Mouse (Mus musculus) liver, postnatal 0 days (tissue): ENCODE data around the gene Setx. TPM values are rescaled to one million over a fixed set of nuclear protein-coding genes. Genes with fewer than 3 reads are reported as not detected.

ENCODE experiments used
- ATAC-seq: fragments of 200-750 bp; cut with Nextera tagmentation; 2 replicates; pipeline ENCODE4 v1.8.0; 2017; ENCODE audit warnings: mild to moderate bottlenecking, moderate library complexity
- DNase-seq: peaks from one replicate; pipeline ENCODE4 v3.0.0-alpha.2; 2016
- H3K27ac ChIP-seq: fragments of 300-500 bp; sonication (generic); 2 replicates; pipeline ENCODE4 v1.5.1; 2014; ENCODE audit warnings: antibody characterized with exemption, moderate library complexity, mild to moderate bottlenecking, low read depth
- H3K27me3 ChIP-seq: fragments of 300-500 bp; sonication (generic); 2 replicates; pipeline ENCODE4 v1.6.1; 2014; ENCODE audit warnings: low read length, control low read depth, mixed read lengths; ENCODE audit not compliant: insufficient read depth
- H3K36me3 ChIP-seq: fragments of 300-500 bp; sonication (generic); replicated peaks from 2 replicates; pipeline ENCODE4 v1.6.1; 2014; ENCODE audit warnings: mild to moderate bottlenecking, control low read depth, low read length, moderate library complexity, mixed read lengths; ENCODE audit not compliant: insufficient read depth
- H3K4me1 ChIP-seq: fragments of 300-500 bp; sonication (generic); 2 replicates; pipeline ENCODE4 v1.6.1; 2014; ENCODE audit warnings: antibody characterized with exemption, mild to moderate bottlenecking, control low read depth; ENCODE audit not compliant: insufficient read depth
- H3K4me2 ChIP-seq: fragments of 300-500 bp; sonication (generic); 2 replicates; pipeline ENCODE4 v1.6.1; 2014; ENCODE audit warnings: low read depth, mild to moderate bottlenecking, low read length, moderate library complexity, mixed read lengths
- H3K4me3 ChIP-seq: fragments of 300-500 bp; sonication (generic); 2 replicates; pipeline ENCODE4 v1.5.1; 2014; ENCODE audit warnings: low read depth, low read length
- H3K9ac ChIP-seq: fragments of 300-500 bp; sonication (generic); replicated peaks from 2 replicates; pipeline ENCODE4 v1.6.1; 2014; ENCODE audit warnings: mild to moderate bottlenecking, moderate library complexity
- H3K9me3 ChIP-seq: fragments of 300-500 bp; sonication (generic); 2 replicates; pipeline ENCODE4 v1.6.1; 2016; ENCODE audit warnings: mild to moderate bottlenecking, control low read depth, low read length, mixed read lengths
- CTCF ChIP-seq: sonication (generic); IDR thresholded peaks from 2 replicates; pipeline ENCODE4 v1.5.1; 2016; ENCODE audit warnings: antibody characterized with exemption, low read depth
- EP300 ChIP-seq: IDR thresholded peaks from 2 replicates; pipeline ENCODE4 v1.6.1; 2016; ENCODE audit warnings: antibody characterized with exemption, low read depth, mild to moderate bottlenecking
- WGBS: fragments of 180-500 bp; shearing (Covaris S2); extraction: QIAGEN DNeasy Blood & Tissue Kit; methylation state at CpG from one replicate; pipeline ENCODE4 v1.1.7; 2014; ENCODE audit not compliant: insufficient replicate concordance; 5-methylcytosine and 5-hydroxymethylcytosine counted together
- polyA plus RNA-seq: library from polyadenylated mRNA; unstranded; fragments of >200 nt; fragmentation: Nextera tagmentation; extraction: Ambion mirVana; gene quantifications from 2 replicates; pipeline ENCODE4 v1.2.1, GENCODE M21; 2015

Setx gene
- polyA plus RNA-seq: 2.6 and 3.3 TPM in 2 replicates

DNA sequence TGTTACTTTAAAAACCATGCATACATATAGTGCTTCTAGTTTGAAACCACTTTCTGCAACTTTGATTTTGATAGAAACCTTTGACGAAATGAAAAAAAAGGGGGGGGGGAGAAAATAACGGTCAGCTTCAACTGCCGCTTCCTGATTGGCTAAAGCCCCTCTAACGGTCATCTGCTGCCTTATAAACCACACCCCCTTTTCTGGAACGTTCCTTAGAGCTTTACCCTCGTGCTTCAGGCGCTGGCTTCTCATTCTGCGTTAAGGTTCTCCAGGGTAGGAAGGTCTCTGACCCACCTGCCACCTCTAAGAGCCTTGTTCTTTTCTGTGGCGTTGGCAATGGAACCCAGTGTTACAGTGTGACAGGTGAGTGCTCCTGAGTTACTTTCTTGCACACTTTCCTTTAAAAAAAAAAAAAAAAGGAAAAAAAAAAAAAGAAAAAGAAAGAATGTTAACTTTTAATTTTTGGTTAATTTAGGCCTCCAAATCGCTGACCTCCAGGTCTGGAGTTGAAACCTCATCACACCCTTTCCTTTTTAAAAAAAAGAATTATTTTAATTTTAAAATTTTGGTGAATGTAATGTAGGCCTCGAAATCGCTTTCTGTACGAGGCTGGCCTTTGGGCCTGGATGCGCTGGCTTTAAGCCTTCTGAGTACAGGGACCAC, at the start of gene Setx:
Setx (plus strand) TSS at position 275 of the 663 bp plus-strand sequence.
- H3K27ac ChIP-seq: peak within 1 kb of the TSS; percentile 98
- H3K4me1 ChIP-seq: peaks cover 16% of the 10 kb centered on the region
- ATAC-seq (no peak), DNase-seq (no peak)
- H3K4me3 ChIP-seq: peak within 1 kb of the TSS; percentile 92
- TF ChIP-seq CTCF (no peak), EP300 (no peak)
- peak within 1 kb of the TSS; percentile 93 for H3K4me2 ChIP-seq
- H3K36me3 ChIP-seq: 0 out of 2 replicates have a peak, but pooled peaks cover 3% of the 10 kb centered on the region
- H3K27me3 ChIP-seq: no peaks in the 10 kb centered on the region
- H3K9me3 ChIP-seq: no peaks in the 10 kb centered on the region
- WGBS: 64% methylated on average over 14 of the region's 14 CpGs
- H3K9ac ChIP-seq: peak within 1 kb of the TSS; percentile 93

DNA sequence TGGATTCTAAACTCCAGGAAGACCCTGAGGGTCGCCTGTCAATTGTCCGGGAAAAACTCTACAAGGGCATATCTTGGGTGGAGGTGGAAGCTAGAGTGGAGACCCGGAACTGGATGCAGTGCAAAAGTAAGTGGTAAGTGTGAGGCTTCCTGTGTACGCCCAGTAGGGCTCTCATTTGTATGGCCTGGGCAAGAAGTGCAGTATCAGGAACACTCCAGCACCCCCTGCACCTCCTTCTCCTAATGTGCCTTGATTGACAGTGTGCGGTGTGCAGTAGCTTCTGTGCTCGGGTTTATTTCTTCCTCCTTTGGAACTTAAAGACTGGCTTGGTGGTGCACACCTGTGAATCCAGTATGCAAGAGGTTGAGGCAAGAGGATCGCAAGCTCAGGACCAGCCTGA, 49.3 kb upstream of the Setx start:
- ATAC-seq: no peak
- WGBS: 83% methylated on average over 7 of the region's 7 CpGs
- TF ChIP-seq CTCF: no peak

DNA sequence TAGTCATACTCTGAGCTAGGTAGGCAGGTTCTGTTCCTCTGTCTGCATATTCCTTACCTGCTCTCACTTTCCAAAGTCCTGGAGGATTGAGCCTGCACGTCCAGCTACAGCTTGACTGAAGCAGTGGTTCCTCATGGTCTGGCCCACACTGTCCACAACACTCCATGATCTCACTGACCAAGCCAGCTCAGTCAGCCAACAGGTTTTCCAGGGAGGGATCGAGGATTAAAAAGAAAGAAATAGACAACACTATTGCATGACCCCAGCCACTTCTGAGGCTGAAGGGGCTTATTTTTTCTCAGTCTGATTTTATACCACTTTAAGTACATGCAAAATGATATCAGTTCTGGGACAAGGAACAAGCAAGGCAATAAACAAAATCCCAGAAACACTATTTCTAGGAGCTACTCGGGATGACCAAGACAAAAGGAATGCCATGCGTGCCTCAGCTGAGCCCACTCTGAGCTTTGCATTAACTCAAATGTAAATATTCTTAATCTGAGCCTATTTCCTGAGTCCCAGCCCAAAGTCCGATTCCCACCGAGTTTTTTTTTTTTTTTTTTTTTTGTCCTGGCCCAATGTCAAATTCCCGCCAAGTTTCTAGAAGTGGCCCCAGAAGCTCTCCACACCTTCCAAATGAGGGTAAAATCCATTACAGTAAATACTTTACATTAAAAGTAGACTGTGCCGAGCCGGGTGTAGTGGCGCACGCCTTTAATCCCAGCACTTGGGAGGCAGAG, 48.5 kb upstream of the Setx start:
- H3K4me1 ChIP-seq: no peaks in the 10 kb centered on the region
- H3K36me3 ChIP-seq: peaks cover 68% of the 10 kb centered on the region
- H3K27me3 ChIP-seq: no peaks in the 10 kb centered on the region
- no peak overlapping the region for H3K27ac ChIP-seq
- no peak overlapping the region for H3K4me3 ChIP-seq
- H3K9me3 ChIP-seq: no peaks in the 10 kb centered on the region
- H3K9ac ChIP-seq: no peak overlapping the region
- H3K4me2 ChIP-seq: no peak overlapping the region
- ATAC-seq (no peak), DNase-seq (no peak)
- TF ChIP-seq EP300 (no peak), CTCF (no peak)
- 77% methylated on average over 11 of the region's 11 CpGs for WGBS

More for the DNA sequence above, 49.3 kb upstream of the Setx start:
- Histone ChIP-seq H3K27ac (no peak overlapping the region), H3K4me1 (no peaks in the 10 kb centered on the region), H3K36me3 (peaks cover 63% of the 10 kb centered on the region), H3K9ac (no peak overlapping the region), H3K4me3 (no peak overlapping the region), H3K27me3 (no peaks in the 10 kb centered on the region), H3K4me2 (no peak overlapping the region), H3K9me3 (no peaks in the 10 kb centered on the region)
- DNase-seq: no peak

DNA sequence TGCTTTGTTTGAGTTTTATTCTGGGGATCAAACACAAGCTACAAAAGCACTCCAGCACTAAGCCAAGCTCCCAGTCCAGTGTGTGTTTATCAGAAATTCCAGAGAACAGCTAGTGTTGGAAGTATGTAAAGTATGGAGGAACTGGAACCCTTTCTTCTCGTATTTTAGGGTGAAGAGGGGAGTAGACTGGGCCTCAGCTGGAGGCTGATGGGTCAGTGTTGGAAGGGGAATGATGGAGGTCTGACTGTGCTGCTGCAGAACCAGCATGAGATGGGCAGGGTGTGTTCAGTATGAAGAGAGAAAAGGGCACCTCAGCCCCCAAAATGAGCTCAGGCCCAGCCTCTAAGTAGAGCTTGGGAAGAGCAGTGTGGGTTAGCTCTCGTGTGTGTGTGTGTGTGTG, 47.8 kb upstream of the Setx start:
- H3K36me3 ChIP-seq: peaks cover 68% of the 10 kb centered on the region
- H3K9me3 ChIP-seq: no peaks in the 10 kb centered on the region
- H3K4me3 ChIP-seq: no peak overlapping the region
- no peak overlapping the region for H3K4me2 ChIP-seq
- TF ChIP-seq CTCF: no peak
- TF ChIP-seq EP300: no peak
- no peak overlapping the region for H3K9ac ChIP-seq
- no peak overlapping the region for H3K27ac ChIP-seq
- 79% methylated on average over 2 of the region's 2 CpGs for WGBS
- ATAC-seq (no peak), DNase-seq (no peak)
- no peaks in the 10 kb centered on the region for H3K27me3 ChIP-seq
- no peaks in the 10 kb centered on the region for H3K4me1 ChIP-seq

DNA sequence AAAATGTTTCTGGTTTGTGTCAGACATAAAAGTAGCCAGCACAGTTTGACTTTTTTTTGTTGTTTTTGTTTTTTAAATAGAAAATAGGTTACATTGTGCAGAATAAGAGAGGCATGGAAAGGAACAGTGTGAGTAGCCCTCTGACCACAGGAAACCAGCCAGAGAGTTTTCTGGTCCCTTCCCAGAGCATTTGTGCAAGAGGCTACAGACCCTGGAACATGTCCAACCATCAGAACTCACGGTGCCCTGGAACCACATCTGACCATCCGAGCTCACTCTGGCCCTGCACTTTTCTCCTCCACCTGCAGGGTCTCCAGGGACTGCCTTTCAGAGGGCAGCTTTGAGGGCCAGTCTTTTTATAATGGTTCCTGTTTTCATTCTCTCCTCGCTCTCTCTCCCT, 42.0 kb upstream of the Setx start:
- no peak overlapping the region for H3K4me3 ChIP-seq
- H3K27ac ChIP-seq: no peak overlapping the region
- 63% methylated on average over 3 of the region's 3 CpGs for WGBS
- ATAC-seq (no peak), DNase-seq (no peak)
- TF ChIP-seq CTCF (peak; percentile 25), EP300 (no peak)
- peaks cover 77% of the 10 kb centered on the region for H3K36me3 ChIP-seq
- no peaks in the 10 kb centered on the region for H3K27me3 ChIP-seq
- H3K9ac ChIP-seq: no peak overlapping the region
- no peaks in the 10 kb centered on the region for H3K9me3 ChIP-seq
- no peaks in the 10 kb centered on the region for H3K4me1 ChIP-seq
- H3K4me2 ChIP-seq: no peak overlapping the region

DNA sequence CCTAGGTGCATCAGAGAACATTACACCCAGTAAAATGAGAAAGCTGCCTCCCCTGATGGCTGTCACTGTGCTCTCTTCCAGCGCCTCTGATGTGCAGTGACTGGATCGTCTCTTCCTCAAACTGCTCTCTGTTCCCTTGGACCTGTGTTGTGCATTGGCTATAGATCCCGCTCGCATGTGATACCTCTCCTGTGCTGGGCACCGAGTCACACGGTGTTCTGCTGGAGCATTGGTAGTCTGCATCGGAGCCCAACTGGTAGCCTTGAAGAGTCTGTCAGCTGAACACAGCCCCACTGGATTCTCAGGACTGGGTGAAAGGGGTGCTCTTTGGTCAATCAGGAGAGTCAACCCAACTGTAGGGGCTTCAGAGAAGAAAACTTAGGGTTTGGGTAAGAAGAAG, 38.0 kb upstream of the Setx start:
- Histone ChIP-seq H3K9me3 (no peaks in the 10 kb centered on the region), H3K4me3 (no peak overlapping the region), H3K4me1 (no peaks in the 10 kb centered on the region), H3K36me3 (peaks cover 47% of the 10 kb centered on the region), H3K4me2 (no peak overlapping the region), H3K27me3 (no peaks in the 10 kb centered on the region), H3K27ac (no peak overlapping the region), H3K9ac (no peak overlapping the region)
- no peak for ATAC-seq
- TF ChIP-seq EP300 (no peak), CTCF (no peak)
- DNase-seq: no peak
- WGBS: 92% methylated on average over 7 of the region's 7 CpGs
